Mouse (Mus musculus) kidney, adult 9 months (tissue): ENCODE data around the gene Cdc37.
A peak's percentile ranks its signal among the peaks of the same experiment; 100 is the strongest.

Source experiments
- DNase-seq: peaks from one replicate; pipeline ENCODE4 v3.0.0; 2022

Cdc37 gene

DNA sequence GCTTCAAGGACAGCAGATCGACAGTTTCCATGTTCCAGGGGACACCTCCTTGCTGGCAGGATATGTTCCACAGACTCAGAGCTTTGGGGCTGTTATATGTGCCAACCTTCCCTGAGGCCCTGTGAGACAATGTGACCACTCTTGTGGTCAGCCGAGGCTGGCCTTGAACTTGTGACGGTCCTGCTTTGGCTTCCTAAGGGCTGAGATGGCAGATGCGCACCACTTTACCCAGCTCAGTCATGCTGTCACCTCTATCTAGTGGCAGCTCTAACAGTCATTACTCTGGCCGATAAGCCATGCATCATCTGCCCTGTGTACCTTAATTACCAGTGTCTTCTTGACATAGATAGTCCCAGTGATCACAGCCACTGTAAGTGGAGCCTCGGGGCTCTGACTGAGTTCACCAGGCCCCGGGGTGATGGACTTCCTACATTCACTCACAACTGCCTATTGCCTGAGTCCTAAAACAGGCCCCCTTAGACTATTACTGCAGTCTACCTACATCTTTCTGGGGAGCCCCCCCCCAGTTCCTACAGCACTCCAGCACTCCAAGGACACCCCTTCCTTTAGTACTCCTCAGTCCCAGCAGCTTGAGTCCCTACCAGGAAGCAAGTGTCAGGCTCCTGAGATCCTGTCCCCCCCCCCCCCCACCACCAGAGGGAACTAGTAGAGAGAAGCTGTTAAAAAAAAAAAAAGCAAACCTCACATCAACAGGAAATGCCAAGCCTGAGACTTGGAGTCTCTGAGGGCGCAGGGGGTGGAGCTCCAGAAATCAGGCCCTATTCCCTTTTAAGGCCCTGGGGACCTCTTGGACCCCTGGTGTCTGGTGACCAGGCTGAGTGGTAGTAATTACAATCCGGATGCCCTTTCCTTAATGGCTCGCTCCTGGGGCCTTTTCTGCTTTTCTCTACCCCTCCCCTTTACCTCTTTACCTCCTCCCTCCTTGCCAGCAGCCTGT, 17.6 kb upstream of the Cdc37 start:
- peak; percentile 68 for DNase-seq

DNA sequence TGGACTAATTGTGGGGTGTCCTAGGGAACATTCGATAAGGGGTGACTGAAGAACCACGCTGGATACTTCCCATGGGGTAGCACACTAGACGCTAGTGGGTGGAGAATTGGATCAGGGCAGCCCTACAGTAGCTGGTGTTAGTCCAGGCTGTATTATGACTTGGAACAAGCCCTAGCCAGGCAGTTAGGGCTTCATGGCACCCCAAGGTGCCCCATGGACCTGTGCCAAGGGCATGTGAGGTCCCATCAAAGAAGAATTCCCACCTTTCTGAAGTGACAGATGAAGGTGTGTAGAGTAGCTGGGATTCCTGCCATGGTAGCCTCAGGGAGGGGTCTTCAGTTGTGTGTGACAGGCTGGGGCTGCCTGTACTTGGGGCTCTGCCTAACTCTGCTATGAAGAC, 16.7 kb upstream of the Cdc37 start:
- DNase-seq: no peak

DNA sequence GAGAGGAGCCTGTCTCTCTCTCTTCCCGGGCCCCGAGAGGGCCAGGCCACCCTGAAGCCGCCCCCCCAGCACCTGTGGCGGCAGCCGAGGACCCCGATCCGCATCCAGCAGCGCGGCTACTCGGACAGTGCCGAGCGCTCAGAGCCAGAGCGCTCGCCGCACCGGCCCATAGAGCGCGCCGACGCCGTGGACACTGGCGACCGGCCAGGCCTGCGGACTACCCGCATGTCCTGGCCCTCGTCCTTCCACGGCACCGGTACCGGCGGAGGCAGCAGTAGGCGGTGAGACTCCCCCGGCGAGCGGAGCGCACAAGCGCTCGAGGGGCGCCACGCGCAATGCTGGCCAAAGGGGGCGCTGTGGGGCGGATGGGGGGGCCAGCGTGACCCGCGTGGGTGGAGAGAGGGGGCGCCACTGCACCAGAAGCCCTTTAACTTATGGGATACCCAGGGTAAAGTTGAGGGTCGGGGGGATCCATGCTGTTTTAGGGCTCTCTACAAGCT, 16.2 kb upstream of the Cdc37 start:
- DNase-seq: peak; percentile 42

DNA sequence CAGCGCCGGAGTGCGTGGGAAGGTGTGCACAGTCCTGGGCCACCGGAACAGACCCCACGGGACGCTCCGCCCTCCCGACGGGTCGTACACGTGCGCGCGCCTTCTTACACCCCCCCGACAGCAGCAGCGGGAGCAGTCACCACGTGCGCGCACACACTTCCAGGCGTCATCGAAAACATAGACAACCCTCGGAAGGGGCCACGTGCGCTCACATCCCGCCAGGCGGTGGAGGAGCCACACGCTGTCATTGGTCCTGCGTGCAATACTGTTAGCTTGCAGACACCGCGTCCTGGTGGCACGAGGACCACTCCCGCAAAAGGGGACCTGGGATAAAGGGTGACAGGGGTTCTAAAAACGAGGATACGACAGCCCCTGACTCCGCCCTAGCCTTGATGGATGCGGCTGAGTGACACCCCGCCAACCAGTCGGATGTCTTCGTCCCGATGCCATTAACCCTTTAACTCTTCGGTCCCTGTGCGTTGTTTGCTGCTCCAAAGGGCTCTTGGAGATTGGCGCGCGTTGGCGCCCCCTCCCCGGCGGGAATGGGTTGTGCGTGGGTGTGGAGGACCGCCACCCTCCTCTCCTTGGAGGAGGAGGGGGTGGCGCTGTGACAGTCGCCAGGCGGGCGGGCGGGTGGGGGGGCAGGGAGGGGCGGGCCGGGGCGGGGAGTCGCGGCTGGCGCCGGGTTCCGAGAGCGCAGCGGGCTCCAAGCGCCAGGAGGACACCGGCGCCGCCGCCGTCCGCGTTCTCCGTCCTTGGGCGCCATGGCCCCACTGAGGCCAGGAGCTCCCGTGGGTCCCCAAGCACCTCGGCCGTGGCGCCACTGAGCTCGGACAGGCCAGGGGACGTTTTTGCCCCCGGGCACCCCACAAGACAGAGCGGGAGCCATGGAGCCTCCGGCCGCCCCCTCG, 15.5 kb upstream of the Cdc37 start, which contains the start of gene Pde4a:
Pde4a (plus strand) TSS at position 674 of the 911 bp plus-strand sequence.
- peak; percentile 47 for DNase-seq

DNA sequence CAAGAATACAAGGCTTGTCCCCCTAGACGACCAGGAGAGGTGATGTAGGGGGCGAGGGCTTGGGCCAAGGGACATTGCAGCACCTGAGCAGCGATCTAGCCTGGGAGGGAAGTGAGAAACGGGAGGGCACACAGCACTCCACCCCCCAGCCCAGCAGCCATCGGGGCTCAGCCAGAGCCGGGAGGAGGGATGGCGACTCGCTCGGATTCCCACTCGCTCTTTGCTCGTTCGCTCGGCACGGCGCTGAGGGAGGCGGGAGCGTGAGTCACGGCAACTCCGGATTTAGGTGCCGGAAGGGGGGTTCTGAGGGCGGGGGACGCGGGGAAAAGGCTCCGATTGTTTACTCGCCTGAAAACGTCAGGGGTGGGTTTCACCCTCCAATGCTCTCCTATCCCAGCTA, 14.3 kb upstream of the Cdc37 start:
- DNase-seq: no peak

DNA sequence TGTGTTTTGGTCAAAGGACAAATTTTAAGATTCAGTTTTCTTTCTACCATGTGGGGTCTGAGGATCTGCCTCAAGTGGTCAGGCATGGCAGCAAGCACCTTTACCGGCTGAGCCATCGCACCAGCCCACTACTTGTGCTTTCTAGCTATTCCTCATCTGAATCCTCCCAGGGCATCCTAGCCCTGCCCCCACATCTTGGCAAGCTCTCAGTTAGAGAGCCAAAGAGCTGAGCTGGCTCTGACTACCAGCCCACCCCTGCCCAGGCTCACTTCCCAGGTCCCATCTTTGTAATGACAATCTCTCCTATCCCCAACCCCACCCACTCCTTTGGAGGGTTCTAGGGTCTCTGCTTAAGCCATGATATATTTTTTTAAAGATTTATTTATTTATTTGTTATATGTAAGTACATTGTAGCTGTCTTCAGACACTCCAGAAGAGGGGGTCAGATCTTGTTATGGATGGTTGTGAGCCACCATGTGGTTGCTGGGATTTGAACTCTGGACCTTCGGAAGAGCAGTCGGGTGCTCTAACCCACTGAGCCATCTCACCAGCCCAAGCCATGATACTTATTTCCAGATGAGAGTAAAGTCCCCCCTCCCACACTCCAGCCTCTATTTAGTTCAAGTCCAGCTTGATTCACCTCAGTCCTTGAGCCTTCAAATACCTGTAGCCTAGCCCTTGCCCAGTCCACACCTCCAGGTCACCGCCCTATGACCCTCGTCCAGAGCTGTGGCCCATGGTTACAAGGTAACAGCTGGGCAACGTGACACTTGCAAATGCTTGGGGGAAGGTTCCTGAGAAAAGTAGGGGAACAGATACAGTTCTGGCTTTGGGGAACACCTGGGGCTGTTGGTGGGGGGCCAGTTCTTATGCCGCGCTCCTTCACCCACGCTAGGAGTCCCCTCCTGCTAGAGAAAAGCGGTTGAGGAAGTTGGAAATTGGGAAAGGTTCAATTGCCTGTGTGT, 13.6 kb upstream of the Cdc37 start:
- no peak for DNase-seq

GRCm38 (mm10) chr9:21161209-21161909, 11.6 kb upstream of the Cdc37 start:
- peak; percentile 91 for DNase-seq

DNA sequence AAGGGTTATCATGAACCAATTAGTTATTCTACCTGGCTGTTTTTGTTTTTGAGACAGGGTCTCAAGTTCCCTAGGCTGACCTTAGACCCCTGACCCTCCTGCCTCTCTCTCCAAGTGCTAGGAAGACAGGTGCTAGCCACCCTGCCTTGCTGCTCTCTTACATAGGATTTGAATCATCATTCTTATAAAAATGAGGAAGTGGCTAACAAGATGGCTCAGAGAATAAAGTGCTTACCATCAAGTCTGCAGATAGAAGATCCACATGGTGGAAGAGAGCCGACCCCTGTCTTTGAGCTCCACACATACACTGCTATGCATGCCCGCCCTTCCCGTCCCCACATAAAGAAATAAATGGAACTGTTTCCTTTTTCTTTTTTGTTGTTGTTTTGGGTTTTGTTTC, 5.0 kb upstream of the Cdc37 start:
- no peak for DNase-seq

DNA sequence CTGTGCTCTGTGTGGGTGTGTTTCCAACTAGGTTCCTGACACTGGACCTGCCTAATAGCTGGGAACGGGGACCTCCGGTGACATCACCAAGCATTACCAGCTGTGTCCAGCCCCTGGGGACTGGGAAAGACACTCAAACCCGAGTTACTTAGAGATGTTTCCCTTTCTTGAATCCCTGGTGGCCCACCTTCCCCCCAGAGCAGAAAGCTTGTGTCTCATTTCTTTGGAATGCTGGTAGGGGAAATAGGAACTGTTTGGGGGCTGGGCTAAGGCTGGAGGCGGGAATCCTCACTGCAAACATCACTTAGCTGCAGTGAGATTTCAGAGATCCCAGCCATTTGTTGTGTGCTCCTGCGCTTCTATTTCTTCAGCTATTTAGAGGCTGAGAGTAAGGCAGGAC, 4.1 kb upstream of the Cdc37 start:
- no peak for DNase-seq

DNA sequence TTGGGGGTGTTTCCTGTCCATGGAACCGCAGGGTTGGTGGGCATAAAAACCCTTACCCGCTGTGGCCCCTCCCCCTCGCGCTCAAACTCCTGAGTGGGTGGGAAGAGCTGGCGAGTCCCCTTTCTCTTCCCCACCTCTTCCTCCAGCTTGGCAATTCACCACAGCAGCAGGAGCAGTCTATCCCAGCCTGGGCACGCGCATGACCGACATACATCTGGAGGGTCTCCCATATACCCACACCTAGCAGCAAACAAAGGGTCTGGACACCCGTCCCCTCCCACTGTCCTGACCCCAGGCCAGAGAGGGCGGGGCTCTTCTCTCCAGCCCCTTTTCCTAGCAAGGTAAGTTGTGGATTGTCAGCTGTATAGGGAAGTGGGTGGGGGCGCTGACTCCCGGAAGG, 3.5 kb upstream of the Cdc37 start:
- DNase-seq: no peak

DNA sequence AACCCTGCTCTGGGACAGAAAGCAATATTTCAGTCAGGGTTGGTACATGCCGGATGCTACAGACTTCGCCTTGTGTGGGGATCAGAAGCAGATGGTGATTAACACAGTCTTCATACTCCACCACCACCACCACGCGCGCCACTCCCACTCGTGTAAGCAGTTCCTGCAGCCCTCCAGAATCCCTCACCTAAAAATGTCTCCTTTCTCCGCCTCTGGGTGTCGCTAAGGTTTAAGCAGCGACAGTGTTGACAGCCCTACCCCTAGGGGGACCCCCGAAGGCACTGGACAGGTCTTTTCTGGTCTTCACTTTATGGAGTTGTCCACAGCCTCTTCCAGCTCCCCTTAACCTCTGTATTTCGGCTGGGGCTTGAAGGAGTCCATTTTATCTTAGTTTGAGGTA, 2.9 kb upstream of the Cdc37 start:
- DNase-seq: peak; percentile 45

DNA sequence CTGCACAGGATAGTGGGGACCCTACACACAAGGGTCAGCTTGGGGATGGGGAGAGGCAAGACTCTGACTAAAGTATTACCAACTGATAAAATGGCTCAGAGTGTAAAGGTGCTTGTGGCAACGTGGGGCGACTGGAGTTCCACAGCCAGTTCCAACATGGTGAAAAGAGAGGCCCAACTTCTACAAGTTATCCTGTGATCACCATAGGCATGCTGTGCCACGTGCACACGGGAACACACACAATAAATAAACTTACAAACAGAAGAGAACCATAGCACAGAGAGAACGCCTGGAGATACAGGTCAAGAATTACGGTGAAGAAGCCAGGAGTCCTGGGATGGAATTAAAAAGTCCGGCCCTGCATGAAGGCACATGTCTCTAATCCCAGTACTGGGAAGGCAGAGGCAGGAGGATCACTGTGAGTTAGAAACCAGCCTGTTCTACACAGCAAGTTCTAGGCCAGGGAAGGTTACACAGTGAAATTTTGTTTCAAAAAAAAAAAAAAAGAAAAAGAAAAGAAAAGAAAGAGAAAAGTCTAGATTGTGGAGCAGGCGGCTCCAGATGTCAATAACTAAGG, 617 bp downstream of the Cdc37 start:
- no peak for DNase-seq

DNA sequence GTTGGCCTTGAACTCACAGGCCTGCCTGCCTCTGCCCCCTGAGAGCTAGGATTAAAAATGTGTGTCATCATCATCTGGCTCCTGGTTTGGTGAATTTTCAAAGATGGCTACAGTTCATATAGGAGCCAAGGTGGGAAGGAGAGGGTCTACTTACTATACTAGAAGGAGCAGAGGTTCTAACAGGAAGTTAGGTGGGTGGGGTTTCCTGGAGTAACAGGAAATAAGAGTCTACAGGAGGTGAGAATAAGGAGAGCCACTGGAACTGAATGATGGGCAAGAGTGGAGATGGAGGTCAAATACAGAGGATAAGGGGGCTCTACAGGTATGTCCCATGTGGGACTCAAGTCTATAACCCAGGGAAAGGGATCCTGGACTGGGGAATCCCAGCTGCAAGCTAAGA, 1.4 kb downstream of the Cdc37 start:
- DNase-seq: no peak

DNA sequence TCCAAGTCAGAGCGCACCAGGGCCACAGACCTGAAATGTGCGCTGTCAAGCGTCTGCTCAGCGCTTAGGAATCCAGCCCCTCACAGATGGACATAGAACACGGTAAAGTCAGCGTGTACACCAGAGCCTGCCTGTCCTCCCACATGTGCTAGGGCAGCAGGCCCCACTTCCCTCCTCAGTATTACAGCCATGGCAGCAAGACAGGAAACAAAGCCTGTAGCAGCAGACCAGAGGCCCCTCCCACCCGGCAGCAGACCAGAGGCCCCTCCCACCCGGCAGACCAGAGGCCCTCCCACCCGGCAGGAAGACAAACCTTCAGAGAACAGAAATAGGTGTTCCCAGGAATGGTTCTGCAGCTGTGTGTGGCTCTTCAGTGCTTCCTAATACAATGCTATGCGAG, 3.1 kb downstream of the Cdc37 start:
- no peak for DNase-seq

DNA sequence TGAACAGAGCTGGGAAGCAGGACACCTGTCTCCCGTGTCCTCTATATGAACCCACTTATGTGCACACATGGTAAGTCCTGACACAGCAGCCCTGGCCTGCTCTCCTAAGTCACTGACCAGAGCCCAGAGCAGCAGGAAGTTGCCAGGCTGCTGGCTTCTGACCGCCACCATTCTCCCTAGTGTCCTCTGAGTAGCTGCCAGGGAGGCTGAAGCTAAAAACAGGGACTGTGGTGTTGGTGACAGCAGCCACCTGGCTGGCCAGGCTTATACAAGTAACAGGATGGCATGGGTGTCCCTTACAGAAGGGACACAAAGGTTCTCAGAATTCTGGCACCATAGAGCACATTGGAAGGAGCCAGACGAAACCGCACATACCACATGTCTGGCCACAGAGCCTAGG, 4.4 kb downstream of the Cdc37 start:
- DNase-seq: no peak

GRCm38 (mm10) chr9:21144361-21144760, 5.4 kb downstream of the Cdc37 start:
- no peak for DNase-seq

DNA sequence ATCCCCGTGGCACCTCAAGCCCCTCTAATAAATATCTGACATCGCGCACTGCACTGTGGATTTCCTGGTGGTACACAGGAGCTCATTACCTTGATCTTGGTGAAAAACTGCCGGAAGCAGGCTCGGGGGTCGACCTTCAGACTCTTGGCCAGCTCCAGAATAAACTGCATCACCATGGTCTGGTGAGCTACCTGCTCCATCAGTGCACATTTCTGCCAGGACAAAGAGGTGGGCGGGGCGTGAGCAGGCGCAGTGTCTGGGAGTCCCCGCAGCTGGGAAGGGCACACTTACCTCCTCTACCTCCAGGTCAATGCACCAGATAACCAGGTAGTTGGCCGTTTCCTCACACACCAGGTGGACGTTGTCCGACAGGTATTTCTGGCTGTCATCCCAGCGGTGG, 7.9 kb downstream of the Cdc37 start:
- DNase-seq: no peak

DNA sequence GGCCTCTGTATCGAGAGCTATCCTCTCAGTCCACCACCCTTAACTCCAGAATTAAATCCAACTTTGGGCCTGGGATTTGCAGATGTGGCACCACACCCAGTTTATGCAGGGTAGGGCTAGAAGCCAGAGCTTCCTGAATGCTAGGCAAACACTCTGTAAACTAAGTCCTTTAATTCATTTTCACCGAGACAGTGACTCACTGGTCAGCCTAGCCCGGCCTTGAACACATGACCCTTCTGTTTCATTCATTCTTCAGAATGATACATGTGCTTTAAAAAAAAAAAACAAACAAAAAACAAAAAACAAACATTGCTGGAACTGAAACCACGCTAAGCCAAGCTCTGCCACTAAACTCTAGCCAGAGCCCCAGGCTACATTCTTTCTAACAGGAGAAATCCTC, 11.4 kb downstream of the Cdc37 start:
- no peak for DNase-seq

GRCm38 (mm10) chr9:21137229-21137628, 12.6 kb downstream of the Cdc37 start:
- DNase-seq: peak; percentile 73

GRCm38 (mm10) chr9:21136401-21136800, 13.4 kb downstream of the Cdc37 start:
- DNase-seq: peak; percentile 42

DNA sequence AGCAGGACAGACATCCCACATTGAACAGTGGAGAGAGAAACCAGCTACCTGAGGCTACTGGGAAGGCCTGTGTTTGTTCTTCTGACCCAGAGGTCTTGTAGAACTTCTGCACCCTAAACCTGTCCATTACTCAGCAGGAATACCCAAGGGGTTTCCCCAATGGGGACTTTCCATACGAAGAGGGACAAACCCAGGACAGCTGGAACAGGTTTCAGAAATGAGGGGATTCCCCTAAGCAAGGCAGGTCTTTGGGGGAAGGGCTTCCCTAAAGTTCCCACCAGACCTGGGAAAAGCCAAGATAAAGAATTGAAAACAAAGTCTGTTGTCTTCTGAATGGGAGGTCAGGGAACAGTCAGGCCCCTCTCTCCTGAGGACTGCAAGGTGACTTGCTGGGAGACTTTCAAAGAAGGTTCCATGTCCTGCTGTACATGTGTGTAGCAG, 13.8 kb downstream of the Cdc37 start:
- DNase-seq: no peak
